Mouse (Mus musculus): Measurements from ENCODE around the gene Gpr179. TPM values are rescaled to one million over a fixed set of nuclear protein-coding genes. Genes with fewer than 3 reads are reported as not detected.

The Gpr179 gene
- polyA plus RNA-seq, 1 experiment: 0.05 TPM

DNA sequence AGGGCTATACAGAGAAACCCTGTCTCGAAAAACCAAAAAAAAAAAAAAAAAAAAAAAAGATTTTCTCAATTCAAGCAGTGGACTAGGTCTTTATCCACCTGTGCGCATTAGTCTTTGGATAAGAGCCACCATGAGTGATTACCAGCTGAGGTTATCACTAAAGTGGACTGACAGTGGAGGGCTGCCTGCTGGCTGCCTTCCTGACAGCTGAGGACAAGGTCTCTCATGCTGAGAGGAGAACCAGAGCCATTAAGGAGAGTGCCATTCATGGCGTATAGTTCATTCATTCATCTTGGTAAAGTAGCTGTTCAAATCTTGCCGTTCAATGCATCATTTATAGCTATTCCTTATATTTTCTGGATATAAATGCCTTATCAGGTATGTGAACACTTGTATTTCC lies 55.3 kb downstream of the Gpr179 start:
- H3K4me1 ChIP-seq (ENCODE audit: control insufficient read depth, insufficient read depth, insufficient read length): no peaks in the 10 kb centered on the region; the same call in 1 of the 2 replicates
- H3K4me3 ChIP-seq (ENCODE audit: extremely low read depth, insufficient read depth, insufficient read length): no peak overlapping the region
- H3K27me3 ChIP-seq (ENCODE audit: control insufficient read depth, insufficient read depth, low read length): no peaks in the 10 kb centered on the region
- no peak for TF ChIP-seq CTCF (IDR thresholded peaks at IDR 0.05; ENCODE audit: extremely low read depth, insufficient read depth, insufficient read length, insufficient replicate concordance)
- DNase-seq (ENCODE audit: low read depth in 1 of 2, low spot score in 2 of 2): no peak
- no peaks in the 10 kb centered on the region for H3K36me3 ChIP-seq (ENCODE audit: control insufficient read depth, insufficient read depth, low read length)
- WGBS: 92% methylated on average over 3 of the region's 4 CpGs
- no peak overlapping the region for H3K27ac ChIP-seq (ENCODE audit: insufficient read depth, low read length)

GRCm38 (mm10) chr11:97292731-97293130 lies 59.1 kb downstream of the Gpr179 start:
- Histone ChIP-seq H3K27me3 (ENCODE audit: control insufficient read depth, insufficient read depth, low read length) (no peaks in the 10 kb centered on the region), H3K27ac (ENCODE audit: insufficient read depth, low read length) (no peak overlapping the region), H3K36me3 (ENCODE audit: control insufficient read depth, insufficient read depth, low read length) (no peaks in the 10 kb centered on the region), H3K4me1 (ENCODE audit: control insufficient read depth, insufficient read depth, insufficient read length) (no peaks in the 10 kb centered on the region), H3K4me3 (ENCODE audit: extremely low read depth, insufficient read depth, insufficient read length) (no peak overlapping the region)
- no peak for DNase-seq (ENCODE audit: low read depth in 1 of 2, low spot score in 2 of 2)
- TF ChIP-seq POLR2A (IDR thresholded peaks at IDR 0.05; ENCODE audit: low read depth, low read length) (no peak), CTCF (IDR thresholded peaks at IDR 0.05; ENCODE audit: extremely low read depth, insufficient read depth, insufficient read length, insufficient replicate concordance) (no peak)
- 96% methylated on average over 1 of the region's 1 CpGs for WGBS

GRCm38 (mm10) chr11:97289276-97290230 lies 62.3 kb downstream of the Gpr179 start:
- TF ChIP-seq POLR2A (IDR thresholded peaks at IDR 0.05; ENCODE audit: low read depth, low read length): no peak
- no peak for TF ChIP-seq CTCF (IDR thresholded peaks at IDR 0.05; ENCODE audit: extremely low read depth, insufficient read depth, insufficient read length, insufficient replicate concordance)
- H3K27me3 ChIP-seq (ENCODE audit: control insufficient read depth, insufficient read depth, low read length): no peaks in the 10 kb centered on the region
- H3K36me3 ChIP-seq (ENCODE audit: control insufficient read depth, insufficient read depth, low read length): no peaks in the 10 kb centered on the region
- no peak for DNase-seq (ENCODE audit: low read depth in 1 of 2, low spot score in 2 of 2)
- no peak overlapping the region for H3K27ac ChIP-seq (ENCODE audit: insufficient read depth, low read length)
- WGBS: 85% methylated on average over 12 of the region's 12 CpGs
- no peak overlapping the region for H3K4me3 ChIP-seq (ENCODE audit: extremely low read depth, insufficient read depth, insufficient read length)
- no peaks in the 10 kb centered on the region for H3K4me1 ChIP-seq (ENCODE audit: control insufficient read depth, insufficient read depth, insufficient read length)

DNA sequence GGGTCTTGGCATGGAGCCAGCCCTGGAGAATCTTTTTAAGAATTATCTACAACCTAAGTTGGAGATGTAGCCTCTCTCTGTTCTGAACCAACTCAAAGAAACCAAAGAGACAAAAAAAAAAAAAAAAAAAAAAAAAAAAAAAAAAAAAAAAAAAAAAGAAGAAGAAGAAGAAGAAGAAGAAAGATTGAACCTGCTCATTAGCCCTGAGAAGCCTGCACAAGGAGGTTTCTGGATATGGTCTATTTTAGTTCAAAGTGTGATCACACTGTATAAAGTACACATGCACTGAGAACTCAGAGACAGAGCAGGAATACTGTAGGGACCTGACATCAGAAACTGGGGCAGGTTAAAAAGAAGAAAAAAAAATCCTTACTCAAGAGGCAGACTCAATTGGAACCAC lies 64.2 kb downstream of the Gpr179 start:
- H3K4me1 ChIP-seq (ENCODE audit: control insufficient read depth, insufficient read depth, insufficient read length): no peaks in the 10 kb centered on the region
- H3K27ac ChIP-seq (ENCODE audit: insufficient read depth, low read length): no peak overlapping the region
- TF ChIP-seq POLR2A (IDR thresholded peaks at IDR 0.05; ENCODE audit: low read depth, low read length): no peak
- TF ChIP-seq CTCF (IDR thresholded peaks at IDR 0.05; ENCODE audit: extremely low read depth, insufficient read depth, insufficient read length, insufficient replicate concordance): no peak
- DNase-seq (ENCODE audit: low read depth in 1 of 2, low spot score in 2 of 2): no peak
- H3K4me3 ChIP-seq (ENCODE audit: extremely low read depth, insufficient read depth, insufficient read length): no peak overlapping the region
- H3K27me3 ChIP-seq (ENCODE audit: control insufficient read depth, insufficient read depth, low read length): no peaks in the 10 kb centered on the region
- H3K36me3 ChIP-seq (ENCODE audit: control insufficient read depth, insufficient read depth, low read length): no peaks in the 10 kb centered on the region

- TF ChIP-seq POLR2A (IDR thresholded peaks at IDR 0.05; ENCODE audit: low read depth, low read length): no peak
- no peak for TF ChIP-seq CTCF (IDR thresholded peaks at IDR 0.05; ENCODE audit: extremely low read depth, insufficient read depth, insufficient read length, insufficient replicate concordance)
- WGBS: 82% methylated on average over 6 of the region's 6 CpGs
- no peak overlapping the region for H3K4me3 ChIP-seq (ENCODE audit: extremely low read depth, insufficient read depth, insufficient read length)
- DNase-seq (ENCODE audit: low read depth in 1 of 2, low spot score in 2 of 2): no peak
- no peaks in the 10 kb centered on the region for H3K4me1 ChIP-seq (ENCODE audit: control insufficient read depth, insufficient read depth, insufficient read length)
- no peaks in the 10 kb centered on the region for H3K27me3 ChIP-seq (ENCODE audit: control insufficient read depth, insufficient read depth, low read length)
- H3K27ac ChIP-seq (ENCODE audit: insufficient read depth, low read length): no peak overlapping the region
- H3K36me3 ChIP-seq (ENCODE audit: control insufficient read depth, insufficient read depth, low read length): no peaks in the 10 kb centered on the region
Measured at GRCm38 (mm10) chr11:97286973-97287372, 64.9 kb downstream of the Gpr179 start.

GRCm38 (mm10) chr11:97285852-97286775 lies 65.8 kb downstream of the Gpr179 start:
- Histone ChIP-seq H3K27ac (ENCODE audit: insufficient read depth, low read length) (no peak overlapping the region), H3K27me3 (ENCODE audit: control insufficient read depth, insufficient read depth, low read length) (no peaks in the 10 kb centered on the region), H3K36me3 (ENCODE audit: control insufficient read depth, insufficient read depth, low read length) (no peaks in the 10 kb centered on the region), H3K4me1 (ENCODE audit: control insufficient read depth, insufficient read depth, insufficient read length) (no peaks in the 10 kb centered on the region), H3K4me3 (ENCODE audit: extremely low read depth, insufficient read depth, insufficient read length) (no peak overlapping the region)
- TF ChIP-seq POLR2A (IDR thresholded peaks at IDR 0.05; ENCODE audit: low read depth, low read length) (no peak), CTCF (IDR thresholded peaks at IDR 0.05; ENCODE audit: extremely low read depth, insufficient read depth, insufficient read length, insufficient replicate concordance) (no peak)
- 75% methylated on average over 9 of the region's 9 CpGs for WGBS
- no peak for DNase-seq (ENCODE audit: low read depth in 1 of 2, low spot score in 2 of 2)

All from spleen, adult 2 months (tissue).